Mouse (Mus musculus) 3134 (cell line): ENCODE data around the gene Impdh1.
A peak's percentile ranks its signal among the peaks of the same experiment; 100 is the strongest.
"Not testable (repeated sequence)": the region's sequence is repeated elsewhere in the genome, so short reads cannot be mapped to it uniquely, and the experiment has no call there.

Experiments
- DNase-seq: peaks from one replicate; pipeline ENCODE4 v3.0.0-alpha.2; 2011; ENCODE audit warnings: low spot score; ENCODE audit not compliant: insufficient read length; ENCODE audit errors: extremely low read depth

Gene Impdh1

GRCm38 (mm10) chr6:29215881-29216501 lies at the start of gene Impdh1:
TSS of gene Impdh1 (minus strand) at chr6:29216364.
- peak; percentile 87 for DNase-seq

GRCm38 (mm10) chr6:29264456-29264781 lies 48.3 kb upstream of the Impdh1 start:
- DNase-seq, result no peak

GRCm38 (mm10) chr6:29263650-29264455 lies 47.7 kb upstream of the Impdh1 start:
- no peak for DNase-seq

GRCm38 (mm10) chr6:29261831-29262230 lies 45.7 kb upstream of the Impdh1 start:
- DNase-seq, result no peak

GRCm38 (mm10) chr6:29259418-29259817 lies 43.3 kb upstream of the Impdh1 start:
- no peak for DNase-seq

GRCm38 (mm10) chr6:29247072-29247471 lies 30.9 kb upstream of the Impdh1 start:
- DNase-seq, result no peak

GRCm38 (mm10) chr6:29246585-29246984 lies 30.4 kb upstream of the Impdh1 start:
- DNase-seq, result no peak

- no peak for DNase-seq
Measured at GRCm38 (mm10) chr6:29246183-29246582, 30.0 kb upstream of the Impdh1 start.

- no peak for DNase-seq
Measured at GRCm38 (mm10) chr6:29245272-29246120, 29.3 kb upstream of the Impdh1 start.

- no peak for DNase-seq
Measured at GRCm38 (mm10) chr6:29242265-29242664, 26.1 kb upstream of the Impdh1 start.

GRCm38 (mm10) chr6:29241697-29242096 lies 25.5 kb upstream of the Impdh1 start:
- no peak for DNase-seq

GRCm38 (mm10) chr6:29240806-29241205 lies 24.6 kb upstream of the Impdh1 start:
- DNase-seq, result no peak

GRCm38 (mm10) chr6:29234272-29234671 lies 18.1 kb upstream of the Impdh1 start:
- no peak for DNase-seq

- DNase-seq, result no peak
Measured at GRCm38 (mm10) chr6:29233710-29234109, 17.5 kb upstream of the Impdh1 start.

GRCm38 (mm10) chr6:29232321-29232720 lies 16.2 kb upstream of the Impdh1 start:
- DNase-seq, result no peak

- no peak for DNase-seq
Measured at GRCm38 (mm10) chr6:29231799-29232198, 15.6 kb upstream of the Impdh1 start.

- no peak for DNase-seq
Measured at GRCm38 (mm10) chr6:29230386-29230785, 14.2 kb upstream of the Impdh1 start.

GRCm38 (mm10) chr6:29229265-29229913 lies 13.2 kb upstream of the Impdh1 start:
- no peak for DNase-seq

GRCm38 (mm10) chr6:29217717-29218116 lies 1.6 kb upstream of the Impdh1 start:
- DNase-seq, result not testable (repeated sequence)

- DNase-seq, result no peak
Measured at GRCm38 (mm10) chr6:29215181-29215580, 983 bp downstream of the Impdh1 start.

GRCm38 (mm10) chr6:29214776-29215175 lies 1.4 kb downstream of the Impdh1 start:
- no peak for DNase-seq
